Mouse (Mus musculus) MEL (cell line): Measurements from ENCODE around the gene Galnt10. TPM values are rescaled to one million over a fixed set of nuclear protein-coding genes. Genes with fewer than 3 reads are reported as not detected.

ENCODE experiments used
- DNase-seq: peaks from one replicate; pipeline ENCODE4 v3.0.0; 2011; ENCODE audit warnings: low read depth, low spot score
- H3K27ac ChIP-seq: 2 replicates; pipeline ENCODE4 v1.5.1; 2012; ENCODE audit warnings: low read depth, mild to moderate bottlenecking, control low read depth, low read length, moderate library complexity; ENCODE audit not compliant: control insufficient read depth
- H3K27me3 ChIP-seq, 2 experiments: fragments of 150-350 bp in 1 of 2; sonication (generic) in 1 of 2; 2 replicates each; pipeline ENCODE4 v1.6.1; 2012; ENCODE audit warnings: low read length in 2 of 2, mild to moderate bottlenecking in 2 of 2, improper control_type of control experiment in 1 of 2, moderate library complexity in 1 of 2; ENCODE audit not compliant: insufficient read depth in 2 of 2, control insufficient read depth in 1 of 2
- H3K36me3 ChIP-seq, 2 experiments: 2 replicates each; pipeline ENCODE4 v1.6.1; 2012 to 2014; ENCODE audit warnings: low read length in 2 of 2, improper control_type of control experiment in 1 of 2, inconsistent platforms in 1 of 2, mild to moderate bottlenecking in 1 of 2; ENCODE audit not compliant: insufficient read depth in 2 of 2, control insufficient read depth in 1 of 2
- H3K4me1 ChIP-seq, 2 experiments: fragments of 150-350 bp in 1 of 2; sonication (generic) in 1 of 2; 2 replicates each; pipeline ENCODE4 v1.6.1; 2012; ENCODE audit warnings: low read length in 2 of 2, improper control_type of control experiment in 1 of 2, mild to moderate bottlenecking in 1 of 2; ENCODE audit not compliant: insufficient read depth in 2 of 2, control insufficient read depth in 1 of 2
- H3K4me3 ChIP-seq, 2 experiments: fragments of 150-350 bp in 1 of 2; sonication (generic) in 1 of 2; 2 replicates each; pipeline ENCODE4 v1.5.1; 2012; ENCODE audit warnings: low read depth in 2 of 2, low read length in 2 of 2, mild to moderate bottlenecking in 2 of 2, moderate library complexity in 2 of 2, control low read depth in 1 of 2, improper control_type of control experiment in 1 of 2; ENCODE audit not compliant: control insufficient read depth in 1 of 2, insufficient read depth in 1 of 2
- H3K79me2 ChIP-seq: 2 replicates; pipeline ENCODE4 v1.6.1; 2012; ENCODE audit warnings: mild to moderate bottlenecking, low read length, moderate library complexity; ENCODE audit not compliant: control insufficient read depth, poor library complexity, insufficient read depth
- H3K9ac ChIP-seq: 2 replicates; pipeline ENCODE4 v1.6.1; 2012; ENCODE audit warnings: low read depth, mild to moderate bottlenecking, control low read depth, low read length, moderate library complexity; ENCODE audit not compliant: control insufficient read depth, poor library complexity, severe bottlenecking
- H3K9me3 ChIP-seq: fragments of 150-350 bp; sonication (generic); replicated peaks from 2 replicates; pipeline ENCODE4 v1.6.1; 2012; ENCODE audit warnings: mild to moderate bottlenecking, low read length, improper control_type of control experiment, moderate library complexity; ENCODE audit not compliant: insufficient read depth
- CTCF ChIP-seq, 3 experiments: IDR thresholded peaks in 2 of 3; conservative IDR thresholded peaks in 1 of 3; 2 replicates each; pipeline ENCODE4 v1.5.1; 2011 to 2012; ENCODE audit warnings: low read length in 3 of 3, low read depth in 2 of 3, mild to moderate bottlenecking in 2 of 3, improper control_type of control experiment in 1 of 3, inconsistent platforms in 1 of 3, mixed read lengths in 1 of 3, moderate library complexity in 1 of 3; ENCODE audit not compliant: control insufficient read depth in 1 of 3, insufficient read depth in 1 of 3, poor library complexity in 1 of 3, severe bottlenecking in 1 of 3
- E2F4 ChIP-seq: IDR thresholded peaks from 2 replicates; pipeline ENCODE4 v1.6.1; 2011; ENCODE audit warnings: low read depth, low read length, improper control_type of control experiment, borderline replicate concordance
- ELF1 ChIP-seq: IDR thresholded peaks from 2 replicates; pipeline ENCODE4 v1.6.1; 2014; ENCODE audit warnings: low read depth, mild to moderate bottlenecking, inconsistent platforms, low read length, improper control_type of control experiment, moderate library complexity
- GABPA ChIP-seq: IDR thresholded peaks from 2 replicates; pipeline ENCODE4 v1.6.1; 2012; ENCODE audit warnings: low read depth, mild to moderate bottlenecking, inconsistent platforms, low read length, improper control_type of control experiment, moderate library complexity
- GATA1 ChIP-seq: IDR thresholded peaks from 2 replicates; pipeline ENCODE4 v1.6.1; 2011; ENCODE audit warnings: low read depth, low read length, improper control_type of control experiment
- HCFC1 ChIP-seq: IDR thresholded peaks from 2 replicates; pipeline ENCODE4 v1.6.1; 2012; ENCODE audit warnings: low read depth, mild to moderate bottlenecking, inconsistent platforms, low read length, improper control_type of control experiment, moderate library complexity
- JUND ChIP-seq: IDR thresholded peaks from 2 replicates; pipeline ENCODE4 v1.6.1; 2011; ENCODE audit warnings: low read depth, mild to moderate bottlenecking, improper control_type of control experiment, low read length
- KAT2A ChIP-seq: conservative IDR thresholded peaks from 2 replicates; pipeline ENCODE4 v1.6.1; 2012; ENCODE audit warnings: low read depth, low read length, improper control_type of control experiment, inconsistent platforms
- MAFK ChIP-seq: IDR thresholded peaks from 2 replicates; pipeline ENCODE4 v1.6.1; 2011; ENCODE audit warnings: low read depth, mild to moderate bottlenecking, low read length, improper control_type of control experiment, borderline replicate concordance
- MAZ ChIP-seq: IDR thresholded peaks from 2 replicates; pipeline ENCODE4 v1.6.1; 2012; ENCODE audit warnings: low read depth, mild to moderate bottlenecking, inconsistent platforms, low read length, improper control_type of control experiment
- MEF2A ChIP-seq: IDR thresholded peaks from 2 replicates; pipeline ENCODE4 v1.6.1; 2014; ENCODE audit warnings: low read depth, mild to moderate bottlenecking, inconsistent platforms, low read length, improper control_type of control experiment; ENCODE audit not compliant: poor library complexity, insufficient replicate concordance, severe bottlenecking; ENCODE audit errors: extremely low read depth
- MXI1 ChIP-seq: IDR thresholded peaks from 2 replicates; pipeline ENCODE4 v1.6.1; 2011; ENCODE audit warnings: mild to moderate bottlenecking, low read depth, low read length, improper control_type of control experiment
- MYB ChIP-seq: IDR thresholded peaks from 2 replicates; pipeline ENCODE4 v1.6.1; 2011; ENCODE audit warnings: mild to moderate bottlenecking, low read depth, low read length, improper control_type of control experiment
- MYC ChIP-seq: IDR thresholded peaks from 2 replicates; pipeline ENCODE4 v1.6.1; 2011; ENCODE audit warnings: low read depth, mild to moderate bottlenecking, low read length, improper control_type of control experiment, moderate library complexity
- NELFE ChIP-seq: IDR thresholded peaks from 2 replicates; pipeline ENCODE4 v1.6.1; 2011; ENCODE audit warnings: low read depth, low read length, improper control_type of control experiment
- NRF1 ChIP-seq: IDR thresholded peaks from 2 replicates; pipeline ENCODE4 v1.6.1; 2014; ENCODE audit warnings: low read depth, mild to moderate bottlenecking, inconsistent platforms, low read length, improper control_type of control experiment, moderate library complexity; ENCODE audit not compliant: poor library complexity, insufficient read depth, severe bottlenecking
- POLR2A ChIP-seq, 2 experiments: IDR thresholded peaks; 2 replicates each; pipeline ENCODE4 v1.6.1; 2011 to 2012; ENCODE audit warnings: low read length in 2 of 2, mild to moderate bottlenecking in 2 of 2, control low read depth in 1 of 2, improper control_type of control experiment in 1 of 2, low read depth in 1 of 2, moderate library complexity in 1 of 2; ENCODE audit not compliant: control insufficient read depth in 1 of 2, insufficient read depth in 1 of 2, poor library complexity in 1 of 2
- POLR2AphosphoS2 ChIP-seq: IDR thresholded peaks from 2 replicates; pipeline ENCODE4 v1.6.1; 2011; ENCODE audit warnings: low read length, improper control_type of control experiment
- POLR2AphosphoS5 ChIP-seq: IDR thresholded peaks from 2 replicates; pipeline ENCODE4 v1.6.1; 2012; ENCODE audit warnings: low read depth, borderline replicate concordance, mild to moderate bottlenecking, inconsistent platforms, low read length, moderate library complexity, mixed read lengths
- RAD21 ChIP-seq: IDR thresholded peaks from 2 replicates; pipeline ENCODE4 v1.6.1; 2011; ENCODE audit warnings: mild to moderate bottlenecking, low read depth, low read length, improper control_type of control experiment
- RCOR1 ChIP-seq: IDR thresholded peaks from 2 replicates; pipeline ENCODE4 v1.6.1; 2012; ENCODE audit warnings: low read depth, mild to moderate bottlenecking, inconsistent platforms, low read length, improper control_type of control experiment
- SIN3A ChIP-seq: IDR thresholded peaks from 2 replicates; pipeline ENCODE4 v1.6.1; 2012; ENCODE audit warnings: low read length, improper control_type of control experiment, inconsistent platforms
- SMC3 ChIP-seq: IDR thresholded peaks from 2 replicates; pipeline ENCODE4 v1.6.1; 2011; ENCODE audit warnings: low read depth, low read length, improper control_type of control experiment
- TAL1 ChIP-seq: IDR thresholded peaks from 2 replicates; pipeline ENCODE4 v1.6.1; 2012; ENCODE audit warnings: mild to moderate bottlenecking, inconsistent platforms, low read length, moderate library complexity, mixed read lengths
- TCF12 ChIP-seq: IDR thresholded peaks from 2 replicates; pipeline ENCODE4 v1.6.1; 2014; ENCODE audit warnings: low read depth, mild to moderate bottlenecking, inconsistent platforms, low read length, improper control_type of control experiment, moderate library complexity
- UBTF ChIP-seq: IDR thresholded peaks from 2 replicates; pipeline ENCODE4 v1.6.1; 2012; ENCODE audit warnings: low read depth, mild to moderate bottlenecking, inconsistent platforms, low read length, improper control_type of control experiment, moderate library complexity, borderline replicate concordance; ENCODE audit not compliant: insufficient read depth
- USF1 ChIP-seq: IDR thresholded peaks from 2 replicates; pipeline ENCODE4 v1.6.1; 2014; ENCODE audit warnings: low read depth, mild to moderate bottlenecking, inconsistent platforms, low read length, improper control_type of control experiment, moderate library complexity
- USF2 ChIP-seq, 2 experiments: IDR thresholded peaks; 2 replicates each; pipeline ENCODE4 v1.6.1; 2011 to 2012; ENCODE audit warnings: improper control_type of control experiment in 2 of 2, low read length in 2 of 2, borderline replicate concordance in 1 of 2, inconsistent platforms in 1 of 2, low read depth in 1 of 2, mild to moderate bottlenecking in 1 of 2; ENCODE audit not compliant: insufficient read depth in 1 of 2
- ZC3H11A ChIP-seq: IDR thresholded peaks from 2 replicates; pipeline ENCODE4 v1.6.1; 2012; ENCODE audit warnings: low read depth, mild to moderate bottlenecking, inconsistent platforms, low read length, improper control_type of control experiment
- ZKSCAN1 ChIP-seq: IDR thresholded peaks from 2 replicates; pipeline ENCODE4 v1.6.1; 2012; ENCODE audit warnings: low read depth, mild to moderate bottlenecking, inconsistent platforms, low read length, improper control_type of control experiment, moderate library complexity
- ZNF384 ChIP-seq: IDR thresholded peaks from 2 replicates; pipeline ENCODE4 v1.6.1; 2012; ENCODE audit warnings: low read depth, mild to moderate bottlenecking, inconsistent platforms, low read length, improper control_type of control experiment
- polyA plus RNA-seq, 2 experiments: library from polyadenylated mRNA; stranded (reverse) in 1 of 2; unstranded in 1 of 2; fragments of >175 nt in 1 of 2; fragments of >200 nt in 1 of 2; gene quantifications; 2 replicates each; pipeline versions ENCODE4 v1.2.1 to v1.2.4; 2012; ENCODE audit warnings: low replicate concordance in 2 of 2, low read depth in 1 of 2; ENCODE audit not compliant: insufficient read length in 2 of 2, insufficient read depth in 1 of 2, missing spikeins in 1 of 2
- total RNA-seq: library from RNA; depleted of rRNA; stranded (reverse); fragments of 300-350 nt; gene quantifications from 2 replicates; pipeline ENCODE4 v1.2.3, GENCODE M21; 2012

Gene Galnt10
- total and polyA plus RNA-seq, 3 experiments = 26.7 to 27.4 TPM; not detected in 1

DNA sequence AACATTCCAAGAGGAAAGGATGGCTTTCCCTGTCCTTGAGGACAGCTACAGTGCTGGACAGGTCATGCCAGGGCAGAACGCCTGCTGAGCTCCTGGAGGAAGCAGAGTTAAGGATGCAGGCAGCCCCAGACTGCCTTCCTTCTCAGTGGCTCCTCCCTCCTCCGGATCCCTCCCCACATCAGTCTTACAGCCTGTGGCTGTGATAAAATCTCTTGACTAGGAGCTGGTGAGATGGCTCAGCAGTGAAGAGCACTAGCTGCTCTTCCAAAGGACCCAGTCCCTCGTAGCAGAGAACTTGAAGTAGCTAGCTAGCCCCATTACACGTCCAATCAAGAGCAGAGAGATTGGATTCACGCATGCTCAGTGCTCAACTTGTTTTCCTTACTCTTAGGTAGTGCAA lies 15.6 kb downstream of the Galnt10 start (continued):
- TF ChIP-seq POLR2AphosphoS2 = peak; percentile 67; the same call in 1 of the 2 replicates
- peak; percentile 77 for TF ChIP-seq NELFE
- peak; percentile 70 for TF ChIP-seq TCF12
- peak; percentile 60; the same call in 1 of the 2 replicates for TF ChIP-seq MAZ
- TF ChIP-seq USF2 (IDR thresholded peaks at IDR 0.05; ENCODE audit: borderline replicate concordance in 1 of 2, insufficient read depth in 1 of 2, low read depth in 1 of 2, low read length in 2 of 2) = no peak
- no peak for TF ChIP-seq E2F4
- peak; percentile 65 for TF ChIP-seq NRF1
- peak; percentile 31; the same call in 1 of the 2 replicates for TF ChIP-seq MXI1
- 0 out of 2 replicates have a peak, but pooled peaks have one; percentile 5 for TF ChIP-seq RCOR1
- TF ChIP-seq HCFC1 = 0 out of 2 replicates have a peak, but pooled peaks have one; percentile 27

DNA sequence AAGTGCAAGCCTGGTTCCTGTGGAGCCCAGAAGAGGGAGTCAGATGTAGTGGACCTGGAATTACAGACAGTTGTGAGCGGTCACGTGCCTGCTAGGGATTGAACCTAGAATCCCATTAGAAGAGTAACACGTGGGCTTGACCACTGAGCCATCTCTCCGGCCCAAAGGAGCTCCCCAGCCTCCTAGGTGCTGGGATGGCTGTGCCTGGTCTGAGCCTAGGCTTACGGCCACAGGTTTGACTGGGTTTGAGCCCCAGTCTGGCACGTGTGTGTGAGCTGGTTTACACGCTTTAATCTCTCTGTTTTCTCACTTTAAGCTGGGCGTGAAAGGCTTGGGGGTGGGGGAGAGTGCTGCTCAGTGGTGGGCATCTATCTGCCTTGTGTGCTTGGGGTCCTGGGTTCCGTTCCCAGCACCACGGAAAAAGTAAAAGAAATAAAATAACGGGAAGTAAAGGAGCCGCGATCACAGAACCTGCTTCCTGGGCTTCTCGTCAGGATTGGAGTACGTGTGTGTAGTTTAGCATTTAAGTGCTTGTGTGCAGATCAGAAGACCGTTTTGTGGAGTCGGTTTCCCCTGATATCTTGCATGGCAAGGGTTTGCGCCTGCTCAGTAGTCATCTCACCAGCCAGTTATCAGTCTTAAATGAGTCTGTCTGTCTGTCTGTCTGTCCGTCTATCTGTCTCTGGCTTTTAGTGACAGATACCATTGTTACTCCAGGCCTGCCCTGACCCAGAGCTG lies 16.4 kb downstream of the Galnt10 start:
- peaks cover 10% of the 10 kb centered on the region for H3K79me2 ChIP-seq
- peak overlapping the region; percentile 27 to 33 for H3K4me3 ChIP-seq
- peaks cover 34 to 38% of the 10 kb centered on the region in 2 experiments for H3K4me1 ChIP-seq
- peaks cover 0 to 29% of the 10 kb centered on the region in 2 experiments; a peak in 2 of 4 replicates for H3K36me3 ChIP-seq
- no peaks in the 10 kb centered on the region for H3K27me3 ChIP-seq
- H3K27ac ChIP-seq = peak overlapping the region; percentile 91
- H3K9me3 ChIP-seq = no peaks in the 10 kb centered on the region
- DNase-seq = peak; percentile 96
- peak overlapping the region; percentile 59 for H3K9ac ChIP-seq
- TF ChIP-seq MAFK (no peak), MEF2A (peak; percentile 56; the same call in 1 of the 2 replicates), POLR2AphosphoS2 (peak; percentile 90), MYC (peak; percentile 76), TAL1 (peak; percentile 65), POLR2A (IDR thresholded peaks at IDR 0.05; ENCODE audit: control insufficient read depth in 1 of 2, insufficient read depth in 1 of 2, low read depth in 1 of 2, low read length in 2 of 2, poor library complexity in 1 of 2) (peak; percentile 55 to 90), USF1 (peak; percentile 83), GATA1 (peak; percentile 91), TCF12 (peak; percentile 84), RCOR1 (peak; percentile 26; the same call in 1 of the 2 replicates), SMC3 (no peak; the same call in 1 of the 2 replicates), RAD21 (no peak; the same call in 1 of the 2 replicates), UBTF (no peak), HCFC1 (peak; percentile 55), MAZ (no peak), POLR2AphosphoS5 (no peak), MYB (peak; percentile 86), JUND (no peak), ZC3H11A (no peak), USF2 (IDR thresholded peaks at IDR 0.05; ENCODE audit: borderline replicate concordance in 1 of 2, insufficient read depth in 1 of 2, low read depth in 1 of 2, low read length in 2 of 2) (no peak), SIN3A (peak; percentile 81), GABPA (no peak), ZNF384 (no peak), ELF1 (peak; percentile 38; the same call in 1 of the 2 replicates), KAT2A (no peak), CTCF (IDR thresholded peaks at IDR 0.05 in 2 of 3, conservative IDR thresholded peaks at IDR 0.05 in 1 of 3; ENCODE audit: control insufficient read depth in 1 of 3, insufficient read depth in 1 of 3, low read depth in 2 of 3, low read length in 3 of 3, poor library complexity in 1 of 3, severe bottlenecking in 1 of 3) (no peak), ZKSCAN1 (0 out of 2 replicates have a peak, but pooled peaks have one; percentile 1), E2F4 (no peak)
